Mouse (Mus musculus): ENCODE data around the gene Ankrd34b. TPM values are rescaled to one million over a fixed set of nuclear protein-coding genes. Genes with fewer than 3 reads are reported as not detected.

The Ankrd34b gene
- polyA plus RNA-seq, 1 experiment from 2014 or later = 1.4 TPM

Other genes with a start within 250 kb of the Ankrd34b start
- 0.88 and 1.0 TPM in 2 replicates for gene Gm20379, start 119.9 kb upstream of the Ankrd34b start, polyA plus RNA-seq (2015; fragmentation: Nextera tagmentation; extraction: Ambion mirVana)
- gene Dhfr, start 71.2 kb upstream of the Ankrd34b start, polyA plus RNA-seq (2015; fragmentation: Nextera tagmentation; extraction: Ambion mirVana) = 8.5 and 8.6 TPM in 2 replicates
- 26.7 and 27.3 TPM in 2 replicates for gene Msh3, start 70.9 kb upstream of the Ankrd34b start, polyA plus RNA-seq (2015; fragmentation: Nextera tagmentation; extraction: Ambion mirVana)
- 0.17 and 0.22 TPM in 2 replicates for gene Fam151b, start 58.1 kb downstream of the Ankrd34b start, polyA plus RNA-seq (2015; fragmentation: Nextera tagmentation; extraction: Ambion mirVana)
- 11.3 and 12.3 TPM in 2 replicates for gene Zfyve16, start 105.0 kb downstream of the Ankrd34b start, polyA plus RNA-seq (2015; fragmentation: Nextera tagmentation; extraction: Ambion mirVana)
- not detected in 2 replicates for gene Spz1, start 150.3 kb downstream of the Ankrd34b start, polyA plus RNA-seq (2015; fragmentation: Nextera tagmentation; extraction: Ambion mirVana)
- 12.5 and 14.1 TPM in 2 replicates for gene Serinc5, start 185.2 kb downstream of the Ankrd34b start, polyA plus RNA-seq (2015; fragmentation: Nextera tagmentation; extraction: Ambion mirVana)